Mouse (Mus musculus) left cerebral cortex, adult 9 months (tissue): Measurements from ENCODE around the gene Tbc1d22a.

ENCODE experiments used
- DNase-seq, 2 experiments: peaks; one replicate each; pipeline ENCODE4 v3.0.0; 2022; ENCODE audit warnings: low spot score in 2 of 2

Gene Tbc1d22a

GRCm38 (mm10) chr15:86334745-86335144, 120.5 kb downstream of the Tbc1d22a start:
- DNase-seq = no peak

DNA sequence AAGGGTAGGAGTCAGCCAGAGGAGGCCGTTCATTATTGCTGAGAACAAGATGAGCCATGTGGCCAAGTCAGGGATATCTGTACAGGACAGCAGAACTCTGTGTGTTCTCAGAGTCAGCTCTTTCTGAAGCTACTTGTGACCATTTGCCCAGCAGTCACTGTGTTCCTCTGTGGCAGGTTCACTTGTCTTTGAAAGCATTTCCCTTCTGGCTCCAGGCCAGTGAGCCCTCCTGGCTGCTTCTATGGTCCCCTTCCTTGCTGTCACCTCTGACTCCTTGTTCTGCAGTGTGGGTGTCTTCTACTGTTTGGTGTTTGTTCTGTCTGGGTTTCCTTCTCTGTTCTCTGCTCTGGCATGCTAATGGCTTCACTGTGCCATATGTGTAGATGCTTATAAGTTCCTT, 121.5 kb downstream of the Tbc1d22a start:
- no peak for DNase-seq

- DNase-seq = no peak
Measured at GRCm38 (mm10) chr15:86337726-86338125, 123.5 kb downstream of the Tbc1d22a start.

DNA sequence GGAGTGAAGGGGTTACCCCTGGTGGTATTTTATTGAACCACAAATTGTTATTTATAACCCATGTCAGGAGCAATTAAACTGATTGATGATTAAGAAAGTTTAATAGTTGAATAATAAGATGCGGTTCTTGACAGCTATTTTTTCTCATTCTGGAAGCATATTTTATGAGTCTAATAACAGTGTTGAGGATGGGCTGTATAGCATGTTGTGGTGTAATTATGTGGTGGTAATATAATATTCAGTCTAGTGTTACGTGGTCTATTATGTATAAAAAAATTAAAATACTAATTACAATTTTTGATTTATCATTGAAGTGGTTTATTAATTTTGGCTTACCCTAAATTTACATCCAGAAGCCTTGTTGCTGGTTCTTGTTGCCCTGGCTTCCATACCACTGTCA, 125.5 kb downstream of the Tbc1d22a start:
- no peak for DNase-seq

GRCm38 (mm10) chr15:86340766-86341165, 126.5 kb downstream of the Tbc1d22a start:
- no peak for DNase-seq

- no peak for DNase-seq
Measured at GRCm38 (mm10) chr15:86342637-86343375, 128.5 kb downstream of the Tbc1d22a start.

DNA sequence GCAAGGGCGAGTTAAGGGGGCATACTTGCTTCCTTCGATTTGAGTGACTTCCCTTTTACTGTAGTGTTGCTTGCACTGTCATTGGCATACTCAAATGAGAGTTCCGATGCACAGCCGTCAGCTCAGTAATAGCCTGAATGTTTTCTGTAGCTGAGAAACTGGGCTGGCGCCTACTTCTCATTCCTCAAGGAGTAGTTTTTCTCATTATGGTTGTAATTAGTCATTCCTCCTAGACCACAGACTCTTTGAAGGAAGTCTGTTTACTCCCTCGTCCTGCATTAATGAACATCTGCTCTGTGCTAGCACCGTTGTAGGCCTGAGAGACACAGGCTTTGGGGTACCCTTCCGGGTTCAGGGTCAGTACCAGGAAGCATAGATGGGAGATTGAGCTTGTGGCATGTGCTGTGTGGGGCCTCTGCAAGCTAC, 130.7 kb downstream of the Tbc1d22a start:
- DNase-seq = peak in 1 of 2 experiments; percentile 57

DNA sequence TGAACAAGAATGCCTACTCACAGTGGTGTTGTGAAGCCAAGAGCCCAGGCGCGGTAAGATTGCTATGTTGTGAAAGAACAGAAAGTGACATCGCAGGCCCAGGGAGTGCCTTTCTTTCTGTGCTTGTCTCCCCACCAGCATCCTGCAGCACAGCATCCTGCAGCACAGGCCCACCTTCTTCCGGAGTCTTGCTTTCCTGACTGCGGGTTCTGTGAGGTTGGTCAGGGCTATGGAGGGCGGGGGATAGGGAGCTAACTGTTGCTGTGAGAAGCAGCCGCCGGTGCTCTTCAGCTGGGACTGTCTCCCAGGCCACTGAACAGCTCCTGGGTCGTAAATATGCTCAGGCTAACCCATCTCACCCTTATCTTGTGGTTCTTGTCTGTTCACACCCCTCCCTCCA, 131.6 kb downstream of the Tbc1d22a start:
- no peak for DNase-seq

DNA sequence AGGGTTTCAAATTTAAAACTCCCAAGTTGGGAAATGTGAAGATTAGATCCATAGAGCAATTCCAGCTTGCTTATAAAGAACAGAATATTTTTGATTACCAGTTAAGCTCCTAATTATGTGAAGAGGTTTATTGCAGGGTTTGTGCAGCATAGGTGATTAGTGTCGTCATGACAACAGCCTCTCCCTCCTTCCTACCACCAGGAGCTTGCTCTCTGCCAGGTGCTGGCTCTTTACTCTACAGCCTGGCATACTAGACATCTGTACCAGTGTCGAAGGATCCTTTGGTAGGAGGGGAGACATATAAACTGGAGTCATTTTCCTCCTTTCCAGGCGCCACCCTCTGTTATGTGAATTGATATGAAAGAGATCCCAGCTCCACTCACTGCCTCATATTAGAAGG, 132.3 kb downstream of the Tbc1d22a start:
- no peak for DNase-seq

GRCm38 (mm10) chr15:86354932-86355331, 140.7 kb downstream of the Tbc1d22a start:
- no peak for DNase-seq

DNA sequence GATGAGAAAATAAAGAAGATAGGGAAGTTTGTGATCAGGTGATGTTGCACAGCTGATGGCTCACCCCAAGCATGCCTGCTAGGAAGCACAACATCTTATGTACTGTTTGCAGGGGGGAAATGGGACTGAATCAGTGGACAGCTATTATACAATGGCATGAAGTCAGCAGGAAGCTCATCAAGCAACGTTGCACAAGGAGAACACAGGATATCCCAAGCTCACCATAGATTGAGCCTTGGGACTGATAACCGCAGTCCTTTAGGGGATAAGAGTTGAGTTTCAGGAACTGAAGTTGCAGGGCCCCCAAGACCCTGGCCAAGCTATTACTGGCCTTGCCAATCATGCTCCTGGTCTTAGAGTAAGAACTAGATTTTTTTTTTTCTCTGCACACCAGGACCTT, 141.6 kb downstream of the Tbc1d22a start:
- DNase-seq = no peak

- no peak for DNase-seq
Measured at GRCm38 (mm10) chr15:86360376-86360775, 146.1 kb downstream of the Tbc1d22a start.

GRCm38 (mm10) chr15:86362306-86363150, 148.3 kb downstream of the Tbc1d22a start:
- peak in 1 of 2 experiments; percentile 74 for DNase-seq

GRCm38 (mm10) chr15:86363841-86364295, 149.6 kb downstream of the Tbc1d22a start:
- peak in 1 of 2 experiments; percentile 66 for DNase-seq

GRCm38 (mm10) chr15:86364948-86365658, 150.8 kb downstream of the Tbc1d22a start:
- DNase-seq = no peak

DNA sequence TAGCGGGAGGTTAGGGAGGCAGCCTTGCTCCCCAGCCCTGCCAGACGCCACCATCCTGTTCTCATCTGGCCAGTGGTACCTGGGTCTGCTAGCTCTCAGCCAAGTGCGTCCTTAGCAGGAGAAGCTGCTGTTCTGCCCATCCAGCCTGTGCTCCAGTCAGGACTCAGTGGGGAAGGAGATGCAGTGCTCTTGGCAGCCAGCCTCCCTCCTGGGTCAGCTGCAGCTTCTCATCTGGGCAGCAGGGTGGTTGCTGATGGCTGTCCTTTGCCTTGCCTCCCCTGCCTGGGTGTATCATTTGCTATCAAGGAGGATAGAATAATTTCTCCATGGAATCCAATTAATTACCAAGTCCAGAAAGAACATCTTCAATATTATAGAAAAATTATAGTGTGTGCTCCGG, 152.5 kb downstream of the Tbc1d22a start:
- DNase-seq = no peak

DNA sequence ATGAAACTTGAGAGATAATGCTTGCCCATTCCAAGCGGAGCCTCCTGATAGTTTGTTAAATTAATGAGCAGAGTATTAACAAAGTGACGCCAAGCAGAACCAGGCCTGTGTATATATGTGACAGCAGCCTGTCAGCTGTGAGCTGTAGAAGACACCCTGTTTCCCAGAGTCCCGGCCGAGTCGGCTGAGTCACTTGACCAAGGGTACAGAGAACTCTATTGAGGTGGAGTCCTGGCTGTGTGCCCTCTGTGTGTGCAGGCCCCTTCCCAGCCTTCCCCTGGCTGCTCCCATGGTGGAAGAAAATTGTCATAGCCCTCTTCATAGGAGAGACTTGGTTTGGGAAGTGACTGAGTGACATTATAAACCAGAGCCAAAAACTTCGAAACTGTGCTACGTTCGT, 153.0 kb downstream of the Tbc1d22a start:
- DNase-seq = no peak

GRCm38 (mm10) chr15:86370846-86371245, 156.6 kb downstream of the Tbc1d22a start:
- no peak for DNase-seq

DNA sequence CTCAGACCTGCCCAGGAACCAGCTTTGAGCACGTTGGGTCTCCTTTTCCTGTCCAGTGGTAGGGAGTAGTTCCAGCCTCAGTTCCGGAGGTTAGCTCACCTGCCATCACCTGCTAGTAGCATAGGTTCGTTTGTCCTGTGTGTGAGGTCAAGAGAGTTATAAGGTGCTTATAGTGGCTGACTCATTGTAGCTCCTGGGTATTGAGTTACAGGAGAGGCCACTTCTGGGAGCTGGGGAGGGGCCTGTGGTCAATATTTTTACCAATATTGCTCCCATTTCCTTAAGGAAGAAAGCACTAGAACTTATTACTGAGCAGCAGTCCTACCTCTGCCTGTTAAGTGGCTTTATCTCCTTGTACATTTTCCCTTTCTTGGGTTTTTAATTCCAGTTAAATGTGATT, 161.0 kb downstream of the Tbc1d22a start:
- no peak for DNase-seq

- DNase-seq = no peak
Measured at GRCm38 (mm10) chr15:86375860-86376394, 161.7 kb downstream of the Tbc1d22a start.

DNA sequence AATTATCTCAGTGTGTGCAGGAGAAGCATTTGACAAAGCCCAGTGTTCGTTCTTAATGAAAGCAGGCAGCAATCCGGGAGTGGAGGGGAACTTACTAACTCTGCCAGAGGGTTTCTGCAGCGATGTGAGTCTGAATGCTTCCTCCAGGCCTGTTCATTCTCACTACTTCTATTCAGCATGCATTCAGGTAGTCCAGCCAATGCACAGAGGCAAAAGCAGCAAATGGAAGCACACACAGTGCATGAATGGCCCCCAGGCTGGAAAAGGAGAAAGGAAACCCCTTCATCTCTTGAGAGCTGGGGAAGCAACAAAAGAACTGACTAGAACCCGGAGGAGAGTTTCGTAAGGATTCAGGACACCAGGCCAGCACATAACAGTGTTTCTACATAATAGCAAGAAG, 169.0 kb downstream of the Tbc1d22a start:
- no peak for DNase-seq

- no peak for DNase-seq
Measured at GRCm38 (mm10) chr15:86385436-86385835, 171.2 kb downstream of the Tbc1d22a start.
